Mouse (Mus musculus) CH12.LX (cell line): ENCODE results near the gene Helz.

ENCODE experiments used
- BHLHE40 ChIP-seq: IDR thresholded peaks from 2 replicates; pipeline ENCODE4 v1.6.1; 2011; ENCODE audit warnings: mild to moderate bottlenecking, low read depth, low read length, improper control_type of control experiment
- MXI1 ChIP-seq: IDR thresholded peaks from 2 replicates; pipeline ENCODE4 v1.6.1; 2011; ENCODE audit warnings: mild to moderate bottlenecking, low read depth, low read length, improper control_type of control experiment
- POLR2A ChIP-seq: IDR thresholded peaks from 2 replicates; pipeline ENCODE4 v1.6.1; 2011; ENCODE audit warnings: low read depth, mild to moderate bottlenecking, improper control_type of control experiment, low read length

GRCm38 (mm10) chr11:107529320-107529719 is 18.4 kb upstream of the Helz start:
- no peak for TF ChIP-seq MXI1
- TF ChIP-seq POLR2A: no peak
- TF ChIP-seq BHLHE40: no peak
